Mouse (Mus musculus) kidney, embryonic 14.5 days (tissue): Measurements from ENCODE around the gene Lcn2. TPM values are rescaled to one million over a fixed set of nuclear protein-coding genes. Genes with fewer than 3 reads are reported as not detected.

Experiments
- polyA plus RNA-seq: library from polyadenylated mRNA; unstranded; fragments of >200 nt; fragmentation: Nextera tagmentation; extraction: Ambion mirVana; gene quantifications from 2 replicates; pipeline ENCODE4 v1.2.1, GENCODE M21; 2014

Gene Lcn2
- polyA plus RNA-seq, 1 experiment from 2014 or later = 1.6 TPM

Other genes starting within 250 kb of the Lcn2 start
- 65.8 and 73.1 TPM in 2 replicates for gene Prrc2b, start 237.2 kb downstream of the Lcn2 start, polyA plus RNA-seq
- gene Pomt1, start 151.7 kb downstream of the Lcn2 start, polyA plus RNA-seq = 22.3 and 24.4 TPM in 2 replicates
- gene Uck1, start 128.1 kb downstream of the Lcn2 start, polyA plus RNA-seq = 64.1 and 64.3 TPM in 2 replicates
- 12.4 and 21.3 TPM in 2 replicates for gene Golga2, start 100.9 kb downstream of the Lcn2 start, polyA plus RNA-seq
- 142 and 529 TPM in 2 replicates for gene Swi5, start 100.2 kb downstream of the Lcn2 start, polyA plus RNA-seq
- gene Ciz1, start 35.9 kb downstream of the Lcn2 start, polyA plus RNA-seq = 36.2 and 50.3 TPM in 2 replicates
- gene Dnm1, start 34.9 kb downstream of the Lcn2 start, polyA plus RNA-seq = 8.4 and 11.5 TPM in 2 replicates
- gene 1110008P14Rik, start 6.3 kb downstream of the Lcn2 start, polyA plus RNA-seq = 50.1 and 52.0 TPM in 2 replicates
- 32.2 and 36.4 TPM in 2 replicates for gene Ptges2, start 7.6 kb upstream of the Lcn2 start, polyA plus RNA-seq
- gene Naif1, start 62.2 kb upstream of the Lcn2 start, polyA plus RNA-seq = 6.4 and 6.8 TPM in 2 replicates
- 10.7 and 14.8 TPM in 2 replicates for gene Slc25a25, start 63.2 kb upstream of the Lcn2 start, polyA plus RNA-seq
- 12.2 and 16.9 TPM in 2 replicates for gene Fam102a, start 147.1 kb upstream of the Lcn2 start, polyA plus RNA-seq
- gene Dpm2, start 182.6 kb upstream of the Lcn2 start, polyA plus RNA-seq = 105 and 126 TPM in 2 replicates
- gene Pip5kl1, start 186.5 kb upstream of the Lcn2 start, polyA plus RNA-seq = 1.8 and 2.3 TPM in 2 replicates
- 0.14 TPM in 1 of 2 replicates, not detected in the other for gene 9430097D07Rik, start 187.4 kb upstream of the Lcn2 start, polyA plus RNA-seq
- gene St6galnac4, start 198.8 kb upstream of the Lcn2 start, polyA plus RNA-seq = 15.6 and 20.0 TPM in 2 replicates
- 7.0 and 8.7 TPM in 2 replicates for gene St6galnac6, start 211.5 kb upstream of the Lcn2 start, polyA plus RNA-seq
- 22.1 and 25.5 TPM in 2 replicates for gene Ak1, start 233.5 kb upstream of the Lcn2 start, polyA plus RNA-seq